Mouse (Mus musculus) testis, adult 2 months (tissue): ENCODE results near the gene Tacr2. TPM values are rescaled to one million over a fixed set of nuclear protein-coding genes. Genes with fewer than 3 reads are reported as not detected.

Experiments
- H3K27ac ChIP-seq: fragments of 200-500 bp; 2 replicates; pipeline ENCODE4 v1.5.1; 2012; ENCODE audit warnings: low read depth, low read length; ENCODE audit not compliant: control insufficient read depth, insufficient read depth
- H3K27me3 ChIP-seq: fragments of 200-500 bp; 2 replicates; pipeline ENCODE4 v1.6.1; 2012; ENCODE audit warnings: mild to moderate bottlenecking, low read length, moderate library complexity; ENCODE audit not compliant: control insufficient read depth, insufficient read depth
- H3K36me3 ChIP-seq: fragments of 200-500 bp; 2 replicates; pipeline ENCODE4 v1.6.1; 2012; ENCODE audit warnings: mild to moderate bottlenecking, low read length; ENCODE audit not compliant: control insufficient read depth, insufficient read depth
- H3K4me1 ChIP-seq: fragments of 200-500 bp; 2 replicates; pipeline ENCODE4 v1.6.1; 2012; ENCODE audit warnings: low read length; ENCODE audit not compliant: control insufficient read depth, insufficient read depth
- H3K4me3 ChIP-seq: fragments of 200-500 bp; 2 replicates; pipeline ENCODE4 v1.5.1; 2012; ENCODE audit warnings: low read depth, mild to moderate bottlenecking, low read length, moderate library complexity, mixed read lengths; ENCODE audit not compliant: control insufficient read depth
- CTCF ChIP-seq: fragments of 200-500 bp; IDR thresholded peaks from 2 replicates; pipeline ENCODE4 v1.5.1; 2012; ENCODE audit warnings: low read depth, mild to moderate bottlenecking, inconsistent platforms, low read length, moderate library complexity; ENCODE audit not compliant: control insufficient read depth, insufficient read depth, insufficient replicate concordance
- POLR2A ChIP-seq: fragments of 200-500 bp; IDR thresholded peaks from 2 replicates; pipeline ENCODE4 v1.6.1; 2012; ENCODE audit warnings: low read depth, mild to moderate bottlenecking, inconsistent platforms, low read length, moderate library complexity; ENCODE audit not compliant: control insufficient read depth
- polyA plus RNA-seq: library from polyadenylated mRNA; depleted of rRNA; stranded (reverse); fragments of >200 nt; gene quantifications from 2 replicates; pipeline ENCODE4 v1.2.3, GENCODE M21; 2012

The Tacr2 gene
- polyA plus RNA-seq, 1 experiment = 1.2 TPM

- Histone ChIP-seq H3K36me3 (no peaks in the 10 kb centered on the region), H3K4me3 (no peak overlapping the region), H3K27ac (no peak overlapping the region), H3K4me1 (peaks cover 10% of the 10 kb centered on the region), H3K27me3 (no peaks in the 10 kb centered on the region)
- no peak for TF ChIP-seq POLR2A
- TF ChIP-seq CTCF = no peak
These were observed 26.4 kb upstream of the Tacr2 start for GRCm38 (mm10) chr10:62225839-62226238.

GRCm38 (mm10) chr10:62228126-62228525 lies 24.1 kb upstream of the Tacr2 start:
- H3K4me3 ChIP-seq = no peak overlapping the region
- TF ChIP-seq CTCF (no peak), POLR2A (no peak)
- no peaks in the 10 kb centered on the region for H3K27me3 ChIP-seq
- no peaks in the 10 kb centered on the region for H3K36me3 ChIP-seq
- H3K27ac ChIP-seq = no peak overlapping the region
- H3K4me1 ChIP-seq = peaks cover 12% of the 10 kb centered on the region

- TF ChIP-seq CTCF (no peak), POLR2A (no peak; the same call in 1 of the 2 replicates)
- no peak within 1 kb of the TSS for H3K27ac ChIP-seq
These were observed 21.4 kb upstream of the Tacr2 start, which contains the start of gene Tspan15 for GRCm38 (mm10) chr10:62230708-62231394. TSS of gene Tspan15 (minus strand) at chr10:62231251.

GRCm38 (mm10) chr10:62231395-62231732 lies 20.9 kb upstream of the Tacr2 start:
- peak overlapping the region; percentile 83 for H3K4me3 ChIP-seq
- TF ChIP-seq CTCF (no peak), POLR2A (no peak)
- no peak overlapping the region for H3K27ac ChIP-seq

More at GRCm38 (mm10) chr10:62230708-62231394, 21.4 kb upstream of the Tacr2 start, which contains the start of gene Tspan15:
- H3K27me3 ChIP-seq = no peaks in the 10 kb centered on the region
- peaks cover 15% of the 10 kb centered on the region for H3K4me1 ChIP-seq
- H3K36me3 ChIP-seq = no peaks in the 10 kb centered on the region
- H3K4me3 ChIP-seq = peak within 1 kb of the TSS; percentile 83

GRCm38 (mm10) chr10:62231811-62232210 lies 20.4 kb upstream of the Tacr2 start:
- H3K36me3 ChIP-seq = no peaks in the 10 kb centered on the region
- H3K4me1 ChIP-seq = peaks cover 15% of the 10 kb centered on the region
- no peak overlapping the region for H3K4me3 ChIP-seq
- no peak for TF ChIP-seq CTCF
- no peak for TF ChIP-seq POLR2A
- H3K27me3 ChIP-seq = no peaks in the 10 kb centered on the region
- H3K27ac ChIP-seq = no peak overlapping the region

More at GRCm38 (mm10) chr10:62231395-62231732, 20.9 kb upstream of the Tacr2 start:
- Histone ChIP-seq H3K4me1 (peaks cover 15% of the 10 kb centered on the region), H3K27me3 (no peaks in the 10 kb centered on the region), H3K36me3 (no peaks in the 10 kb centered on the region)

GRCm38 (mm10) chr10:62236165-62236564 lies 16.1 kb upstream of the Tacr2 start:
- no peak for TF ChIP-seq POLR2A
- no peak for TF ChIP-seq CTCF
- no peak overlapping the region for H3K27ac ChIP-seq
- H3K4me1 ChIP-seq = peaks cover 5% of the 10 kb centered on the region; the same call in 1 of the 2 replicates
- H3K36me3 ChIP-seq = no peaks in the 10 kb centered on the region
- no peaks in the 10 kb centered on the region for H3K27me3 ChIP-seq
- no peak overlapping the region for H3K4me3 ChIP-seq

- H3K36me3 ChIP-seq = no peaks in the 10 kb centered on the region
- H3K27me3 ChIP-seq = peaks cover 2% of the 10 kb centered on the region; the same call in 1 of the 2 replicates
- H3K4me1 ChIP-seq = peaks cover 3% of the 10 kb centered on the region; the same call in 1 of the 2 replicates
- no peak for TF ChIP-seq CTCF
- TF ChIP-seq POLR2A = no peak
- no peak overlapping the region for H3K27ac ChIP-seq
- H3K4me3 ChIP-seq = no peak overlapping the region
These were observed 15.0 kb upstream of the Tacr2 start for GRCm38 (mm10) chr10:62237205-62237604.

GRCm38 (mm10) chr10:62238688-62239087 lies 13.6 kb upstream of the Tacr2 start:
- Histone ChIP-seq H3K4me1 (peaks cover 3% of the 10 kb centered on the region; the same call in 1 of the 2 replicates), H3K27me3 (peaks cover 2% of the 10 kb centered on the region; the same call in 1 of the 2 replicates), H3K36me3 (no peaks in the 10 kb centered on the region), H3K4me3 (no peak overlapping the region), H3K27ac (no peak overlapping the region)
- TF ChIP-seq POLR2A (no peak), CTCF (no peak)
